Comparison of ENCODE assay signal across 8 mouse cellular contexts in genomic region chr7:45154993-45155514, GRCm38 (mm10). TPM values are rescaled to one million over a fixed set of nuclear protein-coding genes. Genes with fewer than 3 reads are reported as not detected.
DNase-seq lines count a peak whose midpoint lies in the region; ATAC-seq and TF ChIP-seq lines count a peak whose summit lies in the region.

No protein-coding gene starts in this region.

- H3K4me3 ChIP-seq in lung, adult 2 months (replicated peaks; ENCODE audit: extremely low read depth, low read depth, low read length) = no peak overlapping the region
- H3K4me3 ChIP-seq in bone marrow, adult 2 months (replicated peaks; ENCODE audit: control insufficient read depth, low read depth, low read length) = no peak overlapping the region
- peak overlapping the region; percentile 79 for H3K4me3 ChIP-seq in forebrain, embryonic 15.5 days
- H3K4me3 ChIP-seq in liver, embryonic 15.5 days (replicated peaks) = peak overlapping the region; percentile 90
- H3K4me3 ChIP-seq in neural tube, embryonic 15.5 days (replicated peaks) = peak overlapping the region; percentile 78

- peak overlapping the region; percentile 73 for H3K4me2 ChIP-seq in forebrain, embryonic 15.5 days (replicated peaks)
- peak overlapping the region; percentile 89 for H3K4me2 ChIP-seq in liver, embryonic 15.5 days
- H3K4me2 ChIP-seq in neural tube, embryonic 15.5 days = peak overlapping the region; percentile 63

- peaks cover 6% of the 10 kb centered on the region for H3K4me1 ChIP-seq in lung, adult 2 months (ENCODE audit: control insufficient read depth, insufficient read depth, low read length)
- H3K4me1 ChIP-seq in bone marrow, adult 2 months (ENCODE audit: control insufficient read depth, insufficient read depth, low read length) = no peaks in the 10 kb centered on the region; the same call in 1 of the 2 replicates
- H3K4me1 ChIP-seq in forebrain, embryonic 15.5 days = peaks cover 21% of the 10 kb centered on the region
- H3K4me1 ChIP-seq in liver, embryonic 15.5 days (replicated peaks) = peaks cover 37% of the 10 kb centered on the region
- peaks cover 26% of the 10 kb centered on the region for H3K4me1 ChIP-seq in neural tube, embryonic 15.5 days

- H3K27me3 ChIP-seq in forebrain, embryonic 15.5 days = no peaks in the 10 kb centered on the region
- no peaks in the 10 kb centered on the region for H3K27me3 ChIP-seq in liver, embryonic 15.5 days
- no peaks in the 10 kb centered on the region for H3K27me3 ChIP-seq in neural tube, embryonic 15.5 days (replicated peaks)

- 70% methylated on average over 12 of the region's 12 CpGs for WGBS in lung, adult 2 months
- WGBS in bone marrow, adult 2 months = 65% methylated on average over 12 of the region's 12 CpGs
- WGBS in forebrain, embryonic 15.5 days = 80% methylated on average over 12 of the region's 12 CpGs
- 63% methylated on average over 12 of the region's 12 CpGs for WGBS in liver, embryonic 15.5 days (ENCODE audit: insufficient replicate concordance)
- 80% methylated on average over 12 of the region's 12 CpGs for WGBS in neural tube, embryonic 15.5 days

- TF ChIP-seq POLR2A in lung, adult 2 months (IDR thresholded peaks at IDR 0.05; ENCODE audit: borderline replicate concordance, extremely low read depth, low read depth, low read length) = no peak
- TF ChIP-seq POLR2A in bone marrow, adult 2 months (IDR thresholded peaks at IDR 0.05; ENCODE audit: borderline replicate concordance, control insufficient read depth, low read depth, low read length) = no peak

- ATAC-seq in forebrain, embryonic 15.5 days (replicated peaks) = no peak
- peak; percentile 12; the same call in 1 of the 2 replicates for ATAC-seq in liver, embryonic 15.5 days (ENCODE audit: insufficient read depth)
- ATAC-seq in neural tube, embryonic 15.5 days (ENCODE audit: low FRiP score) = 0 out of 2 replicates have a peak, but pooled peaks have one; percentile 1

- no peak for DNase-seq in lung, adult 2 months
- no peak for DNase-seq in lung, postnatal 25 days (ENCODE audit: low spot score)
- DNase-seq in induced T-regulatory cell, adult 2 months (ENCODE audit: low read depth) = peak; percentile 81
- DNase-seq in frontal cortex, adult 2 months (ENCODE audit: extremely low spot score in 1 of 2, low spot score in 1 of 2) = no peak

- H3K27ac ChIP-seq in bone marrow, adult 2 months (ENCODE audit: control insufficient read depth, insufficient read depth, low read depth, low read length, poor library complexity) = no peak overlapping the region
- peak overlapping the region; percentile 98 for H3K27ac ChIP-seq in forebrain, embryonic 15.5 days (replicated peaks)
- peak overlapping the region; percentile 95 for H3K27ac ChIP-seq in liver, embryonic 15.5 days (replicated peaks)
- peak overlapping the region; percentile 99; the same call in 1 of the 2 replicates for H3K27ac ChIP-seq in neural tube, embryonic 15.5 days (replicated peaks)

- peak; percentile 46 for TF ChIP-seq CTCF in lung, adult 2 months (IDR thresholded peaks at IDR 0.05; ENCODE audit: insufficient read depth, low read length)
- TF ChIP-seq CTCF in bone marrow, adult 2 months (IDR thresholded peaks at IDR 0.05; ENCODE audit: control insufficient read depth, insufficient read depth, low read length) = peak; percentile 53

- 0 out of 2 replicates have a peak overlapping the region, but pooled peaks have one; percentile 6 for H3K9ac ChIP-seq in forebrain, embryonic 15.5 days (replicated peaks)
- H3K9ac ChIP-seq in liver, embryonic 15.5 days = peak overlapping the region; percentile 21; the same call in 1 of the 2 replicates
- peak overlapping the region; percentile 20; the same call in 1 of the 2 replicates for H3K9ac ChIP-seq in neural tube, embryonic 15.5 days (replicated peaks)

- 0 out of 2 replicates have a peak, but pooled peaks cover 2% of the 10 kb centered on the region for H3K36me3 ChIP-seq in forebrain, embryonic 15.5 days
- H3K36me3 ChIP-seq in liver, embryonic 15.5 days (replicated peaks) = peaks cover 10% of the 10 kb centered on the region
- H3K36me3 ChIP-seq in neural tube, embryonic 15.5 days = peaks cover 26% of the 10 kb centered on the region

- H3K9me3 ChIP-seq in forebrain, embryonic 15.5 days = no peaks in the 10 kb centered on the region
- H3K9me3 ChIP-seq in liver, embryonic 15.5 days (replicated peaks) = no peaks in the 10 kb centered on the region
- H3K9me3 ChIP-seq in neural tube, embryonic 15.5 days (replicated peaks) = no peaks in the 10 kb centered on the region

RNA-seq across cellular contexts. Expression of gene Aldh16a1, which starts 0.7 kb away (rescaled TPM):
- 48.6 and 58.5 TPM in 2 replicates for polyA plus RNA-seq in lung, adult 2 months (2012; rRNA removed)
- polyA plus RNA-seq in bone marrow, adult 2 months (2011; ENCODE audit: insufficient read depth, insufficient read length, low replicate concordance, missing spikeins) = 49.6 and 113 TPM in 2 replicates
- 25.6 and 30.8 TPM in 2 replicates for polyA plus RNA-seq in forebrain, embryonic 15.5 days (2015; fragmentation: Nextera tagmentation; extraction: Ambion mirVana)
- 31.4 and 32.6 TPM in 2 replicates for polyA plus RNA-seq in liver, embryonic 15.5 days (2015; fragmentation: Nextera tagmentation; extraction: Ambion mirVana)
- 19.5 and 26.8 TPM in 2 replicates for polyA plus RNA-seq in neural tube, embryonic 15.5 days (2015; fragmentation: Nextera tagmentation; extraction: Ambion mirVana)
- 10.1 and 10.8 TPM in 2 replicates for polyA plus RNA-seq in frontal cortex, adult 2 months (2012; rRNA removed)

RNA-seq across cellular contexts. Expression of gene Pih1d1, which starts 1.0 kb away (rescaled TPM):
- 46.9 and 50.1 TPM in 2 replicates for polyA plus RNA-seq in lung, adult 2 months (2012; rRNA removed)
- 39.2 and 92.4 TPM in 2 replicates for polyA plus RNA-seq in bone marrow, adult 2 months (2011; ENCODE audit: insufficient read depth, insufficient read length, low replicate concordance, missing spikeins)
- polyA plus RNA-seq in forebrain, embryonic 15.5 days (2015; fragmentation: Nextera tagmentation; extraction: Ambion mirVana) = 96.0 and 96.9 TPM in 2 replicates
- polyA plus RNA-seq in liver, embryonic 15.5 days (2015; fragmentation: Nextera tagmentation; extraction: Ambion mirVana) = 42.2 and 46.8 TPM in 2 replicates
- 81.7 and 82.9 TPM in 2 replicates for polyA plus RNA-seq in neural tube, embryonic 15.5 days (2015; fragmentation: Nextera tagmentation; extraction: Ambion mirVana)
- 54.2 and 61.5 TPM in 2 replicates for polyA plus RNA-seq in frontal cortex, adult 2 months (2012; rRNA removed)

RNA-seq across cellular contexts. Expression of gene Slc17a7, which starts 8.7 kb away (rescaled TPM):
- 2.4 and 2.7 TPM in 2 replicates for polyA plus RNA-seq in lung, adult 2 months (2012; rRNA removed)
- polyA plus RNA-seq in bone marrow, adult 2 months (2011; ENCODE audit: insufficient read depth, insufficient read length, low replicate concordance, missing spikeins) = 1.3 TPM in 1 of 2 replicates, not detected in the other
- 20.1 and 24.0 TPM in 2 replicates for polyA plus RNA-seq in forebrain, embryonic 15.5 days (2015; fragmentation: Nextera tagmentation; extraction: Ambion mirVana)
- polyA plus RNA-seq in liver, embryonic 15.5 days (2015; fragmentation: Nextera tagmentation; extraction: Ambion mirVana) = not detected in 2 replicates
- polyA plus RNA-seq in neural tube, embryonic 15.5 days (2015; fragmentation: Nextera tagmentation; extraction: Ambion mirVana) = 0.37 and 0.55 TPM in 2 replicates
- 858 and 911 TPM in 2 replicates for polyA plus RNA-seq in frontal cortex, adult 2 months (2012; rRNA removed)

RNA-seq across cellular contexts. Expression of gene Flt3l, which starts 18.8 kb away (rescaled TPM):
- polyA plus RNA-seq in lung, adult 2 months (2012; rRNA removed) = 151 and 195 TPM in 2 replicates
- polyA plus RNA-seq in bone marrow, adult 2 months (2011; ENCODE audit: insufficient read depth, insufficient read length, low replicate concordance, missing spikeins) = 32.5 and 85.0 TPM in 2 replicates
- polyA plus RNA-seq in forebrain, embryonic 15.5 days (2015; fragmentation: Nextera tagmentation; extraction: Ambion mirVana) = 1.6 and 2.1 TPM in 2 replicates
- polyA plus RNA-seq in liver, embryonic 15.5 days (2015; fragmentation: Nextera tagmentation; extraction: Ambion mirVana) = 3.4 and 3.7 TPM in 2 replicates
- 1.8 and 3.8 TPM in 2 replicates for polyA plus RNA-seq in neural tube, embryonic 15.5 days (2015; fragmentation: Nextera tagmentation; extraction: Ambion mirVana)
- 25.2 and 29.6 TPM in 2 replicates for polyA plus RNA-seq in frontal cortex, adult 2 months (2012; rRNA removed)

RNA-seq across cellular contexts. Expression of gene Gm45713, which starts 19.0 kb away (rescaled TPM):
- polyA plus RNA-seq in lung, adult 2 months (2012; rRNA removed) = 3.1 TPM in 2 replicates
- polyA plus RNA-seq in bone marrow, adult 2 months (2011; ENCODE audit: insufficient read depth, insufficient read length, low replicate concordance, missing spikeins) = not detected in 2 replicates
- 0.15 TPM in 1 of 2 replicates, not detected in the other for polyA plus RNA-seq in forebrain, embryonic 15.5 days (2015; fragmentation: Nextera tagmentation; extraction: Ambion mirVana)
- polyA plus RNA-seq in liver, embryonic 15.5 days (2015; fragmentation: Nextera tagmentation; extraction: Ambion mirVana) = 0.10 TPM in 1 of 2 replicates, not detected in the other
- polyA plus RNA-seq in neural tube, embryonic 15.5 days (2015; fragmentation: Nextera tagmentation; extraction: Ambion mirVana) = 0.12 and 0.24 TPM in 2 replicates
- polyA plus RNA-seq in frontal cortex, adult 2 months (2012; rRNA removed) = 0.06 and 0.12 TPM in 2 replicates

Comparison
In these comparisons a context has a peak if more than half of its experiments do, and no peak if none do; other contexts are left out.
1. H3K4me3 ChIP-seq: peak in forebrain, embryonic 15.5 days (single experiment), liver, embryonic 15.5 days (single experiment) and neural tube, embryonic 15.5 days (single experiment); none in lung, adult 2 months (single experiment) and bone marrow, adult 2 months (single experiment).
2. RNA of gene Slc17a7, which starts 8.7 kb away (polyA plus RNA-seq): 858 to 911 TPM in frontal cortex, adult 2 months; 20.1 to 24.0 TPM in forebrain, embryonic 15.5 days, 2.4 to 2.7 TPM in lung, adult 2 months, 1.3 TPM in bone marrow, adult 2 months, 0.37 to 0.55 TPM in neural tube, embryonic 15.5 days and not detected in liver, embryonic 15.5 days; every median in the first group is over 10 times any median in the second.
3. Peak in every context shown above with its lines, with median percentiles within 50 percentile points of each other: H3K4me2 ChIP-seq and H3K9ac ChIP-seq.